Mouse (Mus musculus) kidney, embryonic 14.5 days (tissue): Measurements from ENCODE around the gene Triobp. TPM values are rescaled to one million over a fixed set of nuclear protein-coding genes. Genes with fewer than 3 reads are reported as not detected.

Source experiments
- ATAC-seq: fragments of 200-750 bp; cut with Nextera tagmentation; 2 replicates; pipeline ENCODE4 v1.8.0; 2017; ENCODE audit warnings: moderate number of reproducible peaks, mild to moderate bottlenecking, moderate TSS enrichment, moderate library complexity; ENCODE audit not compliant: low FRiP score, low TSS enrichment
- H3K27ac ChIP-seq: fragments of 300-500 bp; sonication (generic); 2 replicates; pipeline ENCODE4 v1.5.1; 2014; ENCODE audit warnings: low read depth, mild to moderate bottlenecking, low read length, moderate library complexity, mixed read lengths
- H3K27me3 ChIP-seq: fragments of 300-500 bp; sonication (generic); 2 replicates; pipeline ENCODE4 v1.6.1; 2014; ENCODE audit warnings: mild to moderate bottlenecking, low read length; ENCODE audit not compliant: control insufficient read depth, insufficient read depth
- H3K36me3 ChIP-seq: fragments of 300-500 bp; sonication (generic); 2 replicates; pipeline ENCODE4 v1.6.1; 2014; ENCODE audit warnings: low read length, mixed read lengths; ENCODE audit not compliant: control insufficient read depth, insufficient read depth
- H3K4me1 ChIP-seq: fragments of 300-500 bp; sonication (generic); 2 replicates; pipeline ENCODE4 v1.6.1; 2014; ENCODE audit warnings: low read length, mixed read lengths; ENCODE audit not compliant: control insufficient read depth, insufficient read depth
- H3K4me2 ChIP-seq: fragments of 300-500 bp; sonication (generic); replicated peaks from 2 replicates; pipeline ENCODE4 v1.6.1; 2014; ENCODE audit warnings: low read depth, mild to moderate bottlenecking, low read length
- H3K4me3 ChIP-seq: fragments of 300-500 bp; sonication (generic); 2 replicates; pipeline ENCODE4 v1.5.1; 2014; ENCODE audit warnings: mild to moderate bottlenecking, low read length
- H3K9ac ChIP-seq: fragments of 300-500 bp; sonication (generic); 2 replicates; pipeline ENCODE4 v1.6.1; 2014; ENCODE audit warnings: low read depth, mild to moderate bottlenecking, low read length, moderate library complexity
- H3K9me3 ChIP-seq: fragments of 300-500 bp; sonication (generic); 2 replicates; pipeline ENCODE4 v1.6.1; 2016; ENCODE audit warnings: low read length; ENCODE audit not compliant: control insufficient read depth
- WGBS: fragments of 180-500 bp; shearing (Covaris S2); extraction: QIAGEN DNeasy Blood & Tissue Kit; methylation state at CpG from one replicate; pipeline ENCODE4 v1.1.7; 2014; 5-methylcytosine and 5-hydroxymethylcytosine counted together
- polyA plus RNA-seq: library from polyadenylated mRNA; unstranded; fragments of >200 nt; fragmentation: Nextera tagmentation; extraction: Ambion mirVana; gene quantifications from 2 replicates; pipeline ENCODE4 v1.2.1, GENCODE M21; 2014

Triobp gene
- polyA plus RNA-seq, 1 experiment from 2014 or later: 54.9 TPM

- Histone ChIP-seq H3K9ac (no peak overlapping the region), H3K4me3 (no peak overlapping the region), H3K36me3 (peaks cover 7% of the 10 kb centered on the region), H3K4me2 (no peak overlapping the region), H3K4me1 (peaks cover 23% of the 10 kb centered on the region), H3K9me3 (no peaks in the 10 kb centered on the region), H3K27me3 (no peaks in the 10 kb centered on the region), H3K27ac (no peak overlapping the region)
- ATAC-seq: no peak
- WGBS: 89% methylated on average over 6 of the region's 6 CpGs
Measured at GRCm38 (mm10) chr15:78930192-78930706, 17.3 kb upstream of the Triobp start.

- no peak for ATAC-seq
- Histone ChIP-seq H3K4me2 (no peak overlapping the region), H3K4me1 (peaks cover 22% of the 10 kb centered on the region), H3K9me3 (no peaks in the 10 kb centered on the region), H3K27ac (0 out of 2 replicates have a peak overlapping the region, but pooled peaks have one; percentile 7), H3K27me3 (no peaks in the 10 kb centered on the region), H3K4me3 (no peak overlapping the region), H3K36me3 (peaks cover 7% of the 10 kb centered on the region), H3K9ac (no peak overlapping the region; the same call in 1 of the 2 replicates)
- 88% methylated on average over 7 of the region's 7 CpGs for WGBS
Measured at GRCm38 (mm10) chr15:78930801-78931426, 16.6 kb upstream of the Triobp start.

GRCm38 (mm10) chr15:78931577-78931976, 15.9 kb upstream of the Triobp start:
- no peaks in the 10 kb centered on the region for H3K9me3 ChIP-seq
- H3K27me3 ChIP-seq: no peaks in the 10 kb centered on the region
- no peak for ATAC-seq
- no peak overlapping the region for H3K4me2 ChIP-seq
- H3K4me3 ChIP-seq: no peak overlapping the region
- no peak overlapping the region for H3K27ac ChIP-seq
- H3K4me1 ChIP-seq: peaks cover 19% of the 10 kb centered on the region
- H3K9ac ChIP-seq: no peak overlapping the region; the same call in 1 of the 2 replicates
- peaks cover 7% of the 10 kb centered on the region for H3K36me3 ChIP-seq
- 36% methylated on average over 3 of the region's 3 CpGs for WGBS

- H3K4me3 ChIP-seq: peak within 1 kb of the TSS; percentile 59
- ATAC-seq: peak; percentile 85
- H3K27ac ChIP-seq: peak within 1 kb of the TSS; percentile 71
- peaks cover 25% of the 10 kb centered on the region for H3K36me3 ChIP-seq
- H3K4me1 ChIP-seq: peaks cover 8% of the 10 kb centered on the region
- H3K9ac ChIP-seq: peak within 1 kb of the TSS; percentile 72
- H3K4me2 ChIP-seq: peak within 1 kb of the TSS; percentile 58
- H3K27me3 ChIP-seq: no peaks in the 10 kb centered on the region
- under 1% methylated on average over 42 of the region's 42 CpGs for WGBS
- no peaks in the 10 kb centered on the region for H3K9me3 ChIP-seq
Measured at GRCm38 (mm10) chr15:78934784-78935320, 12.7 kb upstream of the Triobp start, which contains the start of gene Nol12. Nol12 (plus strand) TSS chr15:78934933.

GRCm38 (mm10) chr15:78936403-78936802, 11.1 kb upstream of the Triobp start:
- Histone ChIP-seq H3K9me3 (no peaks in the 10 kb centered on the region), H3K4me2 (no peak overlapping the region), H3K4me3 (0 out of 2 replicates have a peak overlapping the region, but pooled peaks have one; percentile 59), H3K27me3 (no peaks in the 10 kb centered on the region), H3K27ac (no peak overlapping the region), H3K36me3 (peaks cover 40% of the 10 kb centered on the region), H3K9ac (0 out of 2 replicates have a peak overlapping the region, but pooled peaks have one; percentile 12), H3K4me1 (peaks cover 8% of the 10 kb centered on the region)
- WGBS: 90% methylated on average over 12 of the region's 12 CpGs
- ATAC-seq: no peak

GRCm38 (mm10) chr15:78937311-78937710, 10.2 kb upstream of the Triobp start:
- H3K4me3 ChIP-seq: no peak overlapping the region
- H3K9me3 ChIP-seq: no peaks in the 10 kb centered on the region
- no peak for ATAC-seq
- no peak overlapping the region for H3K27ac ChIP-seq
- peaks cover 42% of the 10 kb centered on the region for H3K36me3 ChIP-seq
- H3K4me1 ChIP-seq: peaks cover 8% of the 10 kb centered on the region
- H3K4me2 ChIP-seq: no peak overlapping the region
- WGBS: 94% methylated on average over 10 of the region's 10 CpGs
- no peaks in the 10 kb centered on the region for H3K27me3 ChIP-seq
- H3K9ac ChIP-seq: no peak overlapping the region

GRCm38 (mm10) chr15:78937963-78938362, 9.6 kb upstream of the Triobp start:
- WGBS: 96% methylated on average over 2 of the region's 2 CpGs
- Histone ChIP-seq H3K4me1 (peaks cover 8% of the 10 kb centered on the region), H3K9me3 (no peaks in the 10 kb centered on the region), H3K27me3 (no peaks in the 10 kb centered on the region), H3K36me3 (peaks cover 42% of the 10 kb centered on the region), H3K9ac (no peak overlapping the region), H3K27ac (no peak overlapping the region), H3K4me2 (no peak overlapping the region), H3K4me3 (no peak overlapping the region)
- no peak for ATAC-seq

GRCm38 (mm10) chr15:78940325-78940724, 7.2 kb upstream of the Triobp start:
- no peak for ATAC-seq
- no peaks in the 10 kb centered on the region for H3K9me3 ChIP-seq
- WGBS: 93% methylated on average over 13 of the region's 13 CpGs
- H3K9ac ChIP-seq: no peak overlapping the region
- H3K27ac ChIP-seq: no peak overlapping the region
- no peak overlapping the region for H3K4me2 ChIP-seq
- peaks cover 8% of the 10 kb centered on the region for H3K4me1 ChIP-seq
- no peaks in the 10 kb centered on the region for H3K27me3 ChIP-seq
- no peak overlapping the region for H3K4me3 ChIP-seq
- H3K36me3 ChIP-seq: peaks cover 42% of the 10 kb centered on the region

- Histone ChIP-seq H3K4me3 (peak overlapping the region; percentile 39), H3K4me2 (peak overlapping the region; percentile 61), H3K9ac (peak overlapping the region; percentile 55; the same call in 1 of the 2 replicates), H3K27ac (0 out of 2 replicates have a peak overlapping the region, but pooled peaks have one; percentile 24), H3K27me3 (no peaks in the 10 kb centered on the region), H3K9me3 (no peaks in the 10 kb centered on the region), H3K4me1 (peaks cover 5% of the 10 kb centered on the region; the same call in 1 of the 2 replicates), H3K36me3 (peaks cover 36% of the 10 kb centered on the region)
- WGBS: 0% methylated on average over 9 of the region's 9 CpGs
- peak; percentile 73 for ATAC-seq
Measured at GRCm38 (mm10) chr15:78942663-78943062, 4.9 kb upstream of the Triobp start.
